Mouse (Mus musculus) midbrain, embryonic 14.5 days (tissue): ENCODE measurements around the gene 2210407C18Rik. TPM values are rescaled to one million over a fixed set of nuclear protein-coding genes. Genes with fewer than 3 reads are reported as not detected.

Experiments
- ATAC-seq: fragments of 200-750 bp; cut with Nextera tagmentation; 2 replicates; pipeline ENCODE4 v1.8.0; 2017; ENCODE audit warnings: moderate number of reproducible peaks, moderate library complexity; ENCODE audit not compliant: low FRiP score, low TSS enrichment
- DNase-seq: peaks from one replicate; pipeline ENCODE4 v3.0.0-alpha.2; 2015
- H3K27ac ChIP-seq: fragments of 300-500 bp; sonication (generic); replicated peaks from 2 replicates; pipeline ENCODE4 v1.5.1; 2014; ENCODE audit warnings: mild to moderate bottlenecking, low read depth, low read length, moderate library complexity
- H3K27me3 ChIP-seq: fragments of 300-500 bp; sonication (generic); 2 replicates; pipeline ENCODE4 v1.6.1; 2014; ENCODE audit warnings: low read length, control low read depth, mixed read lengths; ENCODE audit not compliant: control insufficient read depth, insufficient read depth
- H3K36me3 ChIP-seq: fragments of 300-500 bp; sonication (generic); 2 replicates; pipeline ENCODE4 v1.6.1; 2014; ENCODE audit warnings: low read length, control low read depth; ENCODE audit not compliant: control insufficient read depth, insufficient read depth
- H3K4me1 ChIP-seq: fragments of 300-500 bp; sonication (generic); 2 replicates; pipeline ENCODE4 v1.6.1; 2014; ENCODE audit warnings: mild to moderate bottlenecking, antibody characterized with exemption, low read length, control low read depth; ENCODE audit not compliant: control insufficient read depth, insufficient read depth
- H3K4me2 ChIP-seq: fragments of 300-500 bp; sonication (generic); 2 replicates; pipeline ENCODE4 v1.6.1; 2014; ENCODE audit warnings: mild to moderate bottlenecking, low read length, moderate library complexity
- H3K4me3 ChIP-seq: fragments of 300-500 bp; sonication (generic); replicated peaks from 2 replicates; pipeline ENCODE4 v1.5.1; 2014; ENCODE audit warnings: low read depth, low read length
- H3K9ac ChIP-seq: fragments of 300-500 bp; sonication (generic); replicated peaks from 2 replicates; pipeline ENCODE4 v1.6.1; 2014; ENCODE audit warnings: mild to moderate bottlenecking, low read length, moderate library complexity
- H3K9me3 ChIP-seq: fragments of 300-500 bp; sonication (generic); 2 replicates; pipeline ENCODE4 v1.6.1; 2016; ENCODE audit warnings: low read length, control low read depth, mixed read lengths; ENCODE audit not compliant: control insufficient read depth
- WGBS: fragments of 180-500 bp; shearing (Covaris S2); extraction: QIAGEN DNeasy Blood & Tissue Kit; methylation state at CpG from one replicate; pipeline ENCODE4 v1.1.7; 2014; 5-methylcytosine and 5-hydroxymethylcytosine counted together
- polyA plus RNA-seq: library from polyadenylated mRNA; unstranded; fragments of >200 nt; fragmentation: Nextera tagmentation; extraction: Ambion mirVana; gene quantifications from 2 replicates; pipeline ENCODE4 v1.2.1, GENCODE M21; 2014

The 2210407C18Rik gene
- polyA plus RNA-seq, 1 experiment from 2014 or later: not detected

- no peak for DNase-seq
- Histone ChIP-seq H3K4me2 (no peak overlapping the region), H3K9ac (no peak overlapping the region), H3K4me1 (no peaks in the 10 kb centered on the region), H3K27me3 (no peaks in the 10 kb centered on the region), H3K4me3 (no peak overlapping the region), H3K27ac (no peak overlapping the region), H3K36me3 (no peaks in the 10 kb centered on the region), H3K9me3 (no peaks in the 10 kb centered on the region)
- no peak for ATAC-seq
- WGBS: 89% methylated on average over 12 of the region's 12 CpGs
These were observed 9.5 kb downstream of the 2210407C18Rik start for GRCm38 (mm10) chr11:58606177-58606919.

DNA sequence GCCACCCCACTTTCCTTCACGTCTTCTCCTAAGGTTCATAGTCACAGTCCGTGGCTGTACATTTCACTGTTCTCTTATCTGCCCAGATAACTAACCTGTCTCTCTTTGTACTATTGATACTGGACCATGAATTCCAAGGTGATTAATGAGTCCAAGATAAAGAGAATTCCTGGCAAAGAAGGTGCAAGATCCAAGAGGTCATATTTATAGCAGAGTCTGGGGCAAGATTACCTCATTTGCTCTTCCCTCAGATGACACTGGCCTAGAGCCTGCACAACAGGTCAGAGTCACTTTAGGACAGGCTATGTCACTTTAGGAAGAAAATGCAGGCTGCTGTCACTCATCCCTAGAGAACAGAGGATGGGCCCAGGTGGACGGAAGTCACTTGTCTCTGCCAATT, 10.6 kb downstream of the 2210407C18Rik start:
- H3K27ac ChIP-seq: no peak overlapping the region
- H3K9ac ChIP-seq: no peak overlapping the region
- WGBS: 92% methylated on average over 3 of the region's 3 CpGs
- H3K27me3 ChIP-seq: no peaks in the 10 kb centered on the region
- H3K9me3 ChIP-seq: no peaks in the 10 kb centered on the region
- no peak overlapping the region for H3K4me3 ChIP-seq
- no peak for DNase-seq
- no peaks in the 10 kb centered on the region for H3K36me3 ChIP-seq
- H3K4me1 ChIP-seq: no peaks in the 10 kb centered on the region
- no peak overlapping the region for H3K4me2 ChIP-seq
- ATAC-seq: no peak

- Histone ChIP-seq H3K4me3 (no peak overlapping the region), H3K4me2 (no peak overlapping the region)
These were observed 11.2 kb downstream of the 2210407C18Rik start for GRCm38 (mm10) chr11:58604688-58605087.

DNA sequence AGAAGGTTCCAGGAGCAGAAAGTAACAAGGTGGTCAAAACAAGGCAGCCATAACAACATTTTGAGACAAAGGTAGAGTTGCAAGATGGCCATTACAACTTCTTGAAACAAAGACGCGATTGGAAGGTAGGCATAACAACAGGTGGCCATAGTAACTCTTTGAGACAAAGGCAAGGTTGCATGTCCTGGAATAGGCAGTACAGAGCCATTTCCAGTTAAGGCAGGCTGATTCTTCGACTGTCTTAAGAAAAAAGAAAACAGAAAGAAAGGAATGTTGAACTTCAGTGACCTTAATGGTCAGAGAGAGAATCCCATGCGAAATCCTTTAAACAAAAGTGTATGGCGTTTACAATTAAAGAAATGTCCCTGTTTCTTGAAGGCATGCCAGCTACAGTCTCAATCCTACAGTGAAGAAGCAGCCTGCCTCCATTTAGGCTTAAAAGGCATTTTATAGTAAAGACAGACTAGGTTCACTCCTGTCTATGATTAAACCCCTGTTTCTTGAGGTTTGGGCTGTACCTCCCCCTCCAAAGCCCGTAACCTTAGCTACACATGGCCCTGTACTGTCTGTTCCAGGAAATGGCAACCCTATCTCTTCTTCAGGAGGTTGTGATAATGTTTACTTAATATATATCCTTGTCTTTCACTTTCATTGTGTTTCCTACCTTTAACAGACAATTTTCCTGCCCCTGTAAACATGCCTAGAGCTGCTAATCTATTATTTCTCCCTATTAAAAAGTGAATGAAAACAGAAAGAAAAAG, 12.9 kb downstream of the 2210407C18Rik start:
- no peak for DNase-seq
- Histone ChIP-seq H3K27ac (no peak overlapping the region), H3K4me2 (no peak overlapping the region), H3K9ac (no peak overlapping the region), H3K4me1 (no peaks in the 10 kb centered on the region), H3K9me3 (no peaks in the 10 kb centered on the region), H3K4me3 (no peak overlapping the region), H3K36me3 (no peaks in the 10 kb centered on the region), H3K27me3 (no peaks in the 10 kb centered on the region)
- 86% methylated on average over 6 of the region's 6 CpGs for WGBS
- ATAC-seq: no peak

More at GRCm38 (mm10) chr11:58604688-58605087, 11.2 kb downstream of the 2210407C18Rik start:
- DNase-seq: no peak
- 73% methylated on average over 2 of the region's 2 CpGs for WGBS
- Histone ChIP-seq H3K9me3 (no peaks in the 10 kb centered on the region), H3K36me3 (no peaks in the 10 kb centered on the region), H3K27me3 (no peaks in the 10 kb centered on the region), H3K9ac (no peak overlapping the region), H3K4me1 (no peaks in the 10 kb centered on the region), H3K27ac (no peak overlapping the region)
- ATAC-seq: no peak

GRCm38 (mm10) chr11:58602062-58602461, 13.8 kb downstream of the 2210407C18Rik start:
- Histone ChIP-seq H3K4me1 (no peaks in the 10 kb centered on the region), H3K9ac (no peak overlapping the region), H3K9me3 (no peaks in the 10 kb centered on the region), H3K27ac (no peak overlapping the region), H3K27me3 (no peaks in the 10 kb centered on the region), H3K4me2 (no peak overlapping the region), H3K4me3 (no peak overlapping the region), H3K36me3 (no peaks in the 10 kb centered on the region)
- ATAC-seq (no peak), DNase-seq (no peak)

- no peak overlapping the region for H3K4me3 ChIP-seq
- H3K9me3 ChIP-seq: no peaks in the 10 kb centered on the region
These were observed 18.0 kb downstream of the 2210407C18Rik start for GRCm38 (mm10) chr11:58597837-58598236.

DNA sequence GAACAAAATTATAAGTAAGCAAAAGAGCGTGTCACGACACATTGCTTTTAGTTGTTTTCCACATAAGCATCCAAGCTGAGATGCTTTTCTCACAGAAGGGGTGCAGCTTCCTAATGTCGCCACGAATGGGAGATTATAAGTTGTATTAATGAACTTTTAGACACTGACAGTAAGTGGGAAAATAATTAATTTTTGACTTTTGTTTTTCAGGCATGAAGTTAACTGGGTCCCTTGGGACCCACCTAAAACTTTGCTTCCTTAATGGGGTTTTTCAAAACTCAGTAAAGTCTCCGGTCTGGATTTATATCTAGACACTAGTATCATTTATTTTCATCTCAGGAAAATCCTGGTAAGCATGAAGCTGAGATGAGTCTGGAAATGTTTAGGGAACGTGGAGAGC, 21.1 kb downstream of the 2210407C18Rik start, which contains the start of gene Olfr324:
TSS of gene Olfr324 (plus strand) at position 301 of the 400 bp plus-strand sequence.
- H3K27ac ChIP-seq: no peak within 1 kb of the TSS

More at GRCm38 (mm10) chr11:58597837-58598236, 18.0 kb downstream of the 2210407C18Rik start:
- 86% methylated on average over 13 of the region's 13 CpGs for WGBS
- no peak overlapping the region for H3K9ac ChIP-seq
- no peak overlapping the region for H3K27ac ChIP-seq
- ATAC-seq (no peak), DNase-seq (no peak)
- H3K27me3 ChIP-seq: no peaks in the 10 kb centered on the region
- no peaks in the 10 kb centered on the region for H3K36me3 ChIP-seq
- H3K4me2 ChIP-seq: no peak overlapping the region
- no peaks in the 10 kb centered on the region for H3K4me1 ChIP-seq

GRCm38 (mm10) chr11:58588620-58589250, 27.1 kb downstream of the 2210407C18Rik start:
- ATAC-seq (no peak), DNase-seq (peak; percentile 32)
- WGBS: 69% methylated on average over 3 of the region's 3 CpGs
- Histone ChIP-seq H3K36me3 (no peaks in the 10 kb centered on the region), H3K27me3 (no peaks in the 10 kb centered on the region), H3K4me3 (no peak overlapping the region), H3K9me3 (no peaks in the 10 kb centered on the region), H3K4me1 (no peaks in the 10 kb centered on the region), H3K9ac (no peak overlapping the region), H3K27ac (no peak overlapping the region), H3K4me2 (no peak overlapping the region)

More for the DNA sequence above, 21.1 kb downstream of the 2210407C18Rik start, which contains the start of gene Olfr324:
- Histone ChIP-seq H3K4me1 (no peaks in the 10 kb centered on the region), H3K4me3 (no peak within 1 kb of the TSS), H3K9ac (no peak within 1 kb of the TSS), H3K9me3 (no peaks in the 10 kb centered on the region), H3K27me3 (no peaks in the 10 kb centered on the region), H3K36me3 (no peaks in the 10 kb centered on the region), H3K4me2 (no peak within 1 kb of the TSS)
- DNase-seq (no peak), ATAC-seq (no peak)
- WGBS: 87% methylated on average over 6 of the region's 6 CpGs
